Mouse (Mus musculus): ENCODE measurements around the gene Epha2. TPM values are rescaled to one million over a fixed set of nuclear protein-coding genes. Genes with fewer than 3 reads are reported as not detected.

The Epha2 gene
- polyA plus RNA-seq, 1 experiment from 2014 or later = 6.9 TPM

DNA sequence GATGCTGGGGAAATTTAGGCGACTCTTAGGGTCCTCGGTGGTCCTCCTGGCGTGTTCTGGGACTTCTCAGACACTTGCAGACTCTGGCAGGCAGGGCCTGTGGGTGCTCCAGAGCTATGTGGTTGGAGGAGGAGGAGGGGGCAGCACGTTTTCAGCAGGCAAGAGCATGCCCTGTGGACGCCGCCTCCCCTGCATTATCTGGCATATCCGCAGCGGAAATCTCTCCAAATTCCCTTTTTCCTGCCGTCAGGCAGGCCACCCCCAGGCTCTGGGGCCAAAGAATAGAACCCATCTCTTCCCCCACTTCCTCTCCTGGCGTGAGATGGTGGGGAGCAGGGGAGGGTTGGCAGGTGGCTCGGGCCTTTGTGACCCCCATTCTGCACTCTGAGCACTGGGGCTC, 12.9 kb downstream of the Epha2 start:
- Histone ChIP-seq H3K9me3 (ENCODE audit: low read depth, low read length) (no peaks in the 10 kb centered on the region), H3K4me1 (ENCODE audit: insufficient read depth) (peaks cover 14% of the 10 kb centered on the region), H3K4me2 (no peak overlapping the region), H3K9ac (no peak overlapping the region), H3K4me3 (ENCODE audit: low read depth, low read length) (no peak overlapping the region), H3K36me3 (ENCODE audit: insufficient read depth) (peaks cover 26% of the 10 kb centered on the region), H3K27me3 (ENCODE audit: insufficient read depth, low read length) (no peaks in the 10 kb centered on the region), H3K27ac (ENCODE audit: low read depth) (peak overlapping the region; percentile 33)
- no peak; the same call in 1 of the 2 replicates for TF ChIP-seq CTCF (IDR thresholded peaks at IDR 0.05; ENCODE audit: low read depth)
- ATAC-seq (ENCODE audit: insufficient read depth) = no peak
- 40% methylated on average over 11 of the region's 11 CpGs for WGBS
- peak; percentile 56 for DNase-seq

DNA sequence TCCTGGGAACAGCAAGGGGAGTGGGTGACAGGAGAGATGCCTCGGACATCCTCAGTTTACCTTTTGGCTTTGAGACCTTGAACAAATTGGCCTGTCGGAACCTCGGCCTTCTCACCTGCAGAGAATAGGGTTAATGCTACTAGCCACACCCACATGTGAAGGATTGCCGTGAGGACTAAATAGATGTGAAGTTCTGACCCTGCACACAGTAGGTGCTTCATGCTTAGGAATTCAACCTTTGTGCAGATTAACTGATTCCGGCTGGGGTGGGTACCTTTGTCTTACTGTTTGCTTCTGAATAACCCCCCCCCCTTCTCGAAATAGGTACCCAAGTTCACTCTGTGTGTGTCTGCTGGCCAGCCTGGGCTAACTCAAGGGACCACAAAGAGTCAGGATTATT, 13.7 kb downstream of the Epha2 start:
- Histone ChIP-seq H3K27me3 (ENCODE audit: insufficient read depth, low read length) (no peaks in the 10 kb centered on the region), H3K4me3 (ENCODE audit: low read depth, low read length) (no peak overlapping the region), H3K4me2 (no peak overlapping the region), H3K9ac (no peak overlapping the region), H3K9me3 (ENCODE audit: low read depth, low read length) (no peaks in the 10 kb centered on the region), H3K27ac (ENCODE audit: low read depth) (peak overlapping the region; percentile 33; the same call in 1 of the 2 replicates), H3K36me3 (ENCODE audit: insufficient read depth) (peaks cover 23% of the 10 kb centered on the region), H3K4me1 (ENCODE audit: insufficient read depth) (peaks cover 14% of the 10 kb centered on the region)
- 75% methylated on average over 6 of the region's 6 CpGs for WGBS
- no peak for TF ChIP-seq CTCF (IDR thresholded peaks at IDR 0.05; ENCODE audit: low read depth)
- no peak for DNase-seq
- ATAC-seq (ENCODE audit: insufficient read depth) = no peak

GRCm38 (mm10) chr4:141316023-141316422, 15.0 kb downstream of the Epha2 start:
- Histone ChIP-seq H3K4me2 (no peak overlapping the region), H3K9me3 (ENCODE audit: low read depth, low read length) (no peaks in the 10 kb centered on the region), H3K27ac (ENCODE audit: low read depth) (peak overlapping the region; percentile 50; the same call in 1 of the 2 replicates), H3K4me3 (ENCODE audit: low read depth, low read length) (no peak overlapping the region), H3K9ac (no peak overlapping the region), H3K4me1 (ENCODE audit: insufficient read depth) (peaks cover 4% of the 10 kb centered on the region), H3K27me3 (ENCODE audit: insufficient read depth, low read length) (no peaks in the 10 kb centered on the region), H3K36me3 (ENCODE audit: insufficient read depth) (peaks cover 33% of the 10 kb centered on the region)
- no peak for TF ChIP-seq CTCF (IDR thresholded peaks at IDR 0.05; ENCODE audit: low read depth)
- ATAC-seq (ENCODE audit: insufficient read depth) = no peak
- peak; percentile 46 for DNase-seq
- WGBS = 61% methylated on average over 7 of the region's 7 CpGs

DNA sequence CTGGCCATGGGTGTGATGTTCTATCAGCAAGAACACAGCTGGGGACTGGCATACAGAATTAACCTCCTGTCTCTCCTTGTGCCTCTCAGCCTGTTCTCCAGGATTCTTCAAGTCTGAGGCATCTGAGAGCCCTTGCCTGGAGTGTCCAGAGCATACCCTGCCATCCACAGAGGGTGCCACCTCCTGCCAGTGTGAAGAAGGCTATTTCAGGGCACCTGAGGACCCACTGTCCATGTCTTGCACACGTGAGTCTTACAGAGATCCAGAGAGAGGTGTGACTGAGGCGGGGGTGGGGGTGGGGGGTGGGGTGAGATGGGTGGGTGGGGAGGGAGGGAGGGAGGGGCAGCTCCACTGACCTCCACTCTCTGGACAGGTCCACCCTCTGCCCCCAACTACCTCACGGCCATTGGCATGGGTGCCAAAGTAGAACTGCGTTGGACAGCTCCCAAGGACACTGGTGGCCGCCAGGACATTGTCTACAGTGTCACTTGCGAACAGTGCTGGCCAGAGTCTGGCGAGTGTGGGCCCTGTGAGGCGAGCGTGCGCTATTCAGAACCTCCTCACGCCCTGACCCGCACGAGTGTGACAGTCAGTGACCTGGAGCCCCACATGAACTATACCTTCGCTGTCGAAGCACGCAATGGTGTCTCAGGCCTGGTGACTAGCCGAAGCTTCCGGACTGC, 15.6 kb downstream of the Epha2 start:
- WGBS = 77% methylated on average over 18 of the region's 18 CpGs

DNA sequence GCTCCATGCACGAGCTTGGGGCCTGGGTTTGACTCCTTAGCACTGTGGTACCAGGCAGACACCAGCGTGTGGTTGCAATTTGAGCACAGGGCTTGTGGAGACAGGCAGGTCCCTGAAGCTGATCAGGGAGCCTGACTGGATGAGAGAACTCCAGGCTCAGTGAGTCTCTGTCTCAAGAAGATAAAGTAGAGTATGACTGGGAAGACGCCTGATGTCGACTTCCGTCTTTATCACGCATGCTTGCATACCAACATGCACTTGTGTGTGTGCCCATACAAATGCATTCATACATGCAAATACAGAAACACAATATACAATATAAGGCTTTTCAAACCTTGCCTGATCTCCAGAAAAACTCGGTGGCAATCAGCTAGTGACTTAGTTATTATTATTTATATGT, 16.9 kb downstream of the Epha2 start:
- DNase-seq (no peak), ATAC-seq (ENCODE audit: insufficient read depth) (no peak)
- H3K27ac ChIP-seq (ENCODE audit: low read depth) = no peak overlapping the region
- H3K4me3 ChIP-seq (ENCODE audit: low read depth, low read length) = no peak overlapping the region
- H3K9ac ChIP-seq = no peak overlapping the region
- H3K4me2 ChIP-seq = no peak overlapping the region
- WGBS = 79% methylated on average over 7 of the region's 7 CpGs
- H3K36me3 ChIP-seq (ENCODE audit: insufficient read depth) = peaks cover 52% of the 10 kb centered on the region
- H3K9me3 ChIP-seq (ENCODE audit: low read depth, low read length) = no peaks in the 10 kb centered on the region
- H3K4me1 ChIP-seq (ENCODE audit: insufficient read depth) = no peaks in the 10 kb centered on the region; the same call in 1 of the 2 replicates
- no peaks in the 10 kb centered on the region for H3K27me3 ChIP-seq (ENCODE audit: insufficient read depth, low read length)
- no peak for TF ChIP-seq CTCF (IDR thresholded peaks at IDR 0.05; ENCODE audit: low read depth)

More for the DNA sequence above, 15.6 kb downstream of the Epha2 start:
- H3K4me1 ChIP-seq (ENCODE audit: insufficient read depth) = no peaks in the 10 kb centered on the region; the same call in 1 of the 2 replicates
- H3K36me3 ChIP-seq (ENCODE audit: insufficient read depth) = peaks cover 39% of the 10 kb centered on the region
- DNase-seq (no peak), ATAC-seq (ENCODE audit: insufficient read depth) (no peak)
- H3K4me3 ChIP-seq (ENCODE audit: low read depth, low read length) = no peak overlapping the region
- no peaks in the 10 kb centered on the region for H3K27me3 ChIP-seq (ENCODE audit: insufficient read depth, low read length)
- H3K4me2 ChIP-seq = no peak overlapping the region
- H3K9me3 ChIP-seq (ENCODE audit: low read depth, low read length) = no peaks in the 10 kb centered on the region
- H3K9ac ChIP-seq = no peak overlapping the region
- H3K27ac ChIP-seq (ENCODE audit: low read depth) = peak overlapping the region; percentile 50; the same call in 1 of the 2 replicates
- TF ChIP-seq CTCF (IDR thresholded peaks at IDR 0.05; ENCODE audit: low read depth) = no peak

DNA sequence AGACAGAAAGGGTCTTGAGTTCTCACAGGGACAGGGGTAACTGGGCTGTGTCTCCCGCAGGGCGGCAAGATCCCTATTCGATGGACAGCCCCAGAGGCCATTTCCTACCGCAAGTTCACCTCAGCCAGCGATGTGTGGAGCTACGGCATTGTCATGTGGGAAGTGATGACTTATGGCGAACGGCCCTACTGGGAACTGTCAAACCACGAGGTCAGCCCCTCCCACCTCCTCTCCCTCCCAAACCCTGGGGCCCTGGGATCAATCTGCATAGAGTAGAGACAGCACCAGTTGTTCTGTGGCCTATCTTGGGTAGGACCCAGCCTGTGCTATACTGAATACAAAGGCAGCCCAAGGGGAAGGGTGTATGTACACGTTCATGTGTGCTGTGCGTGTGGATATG, 21.5 kb downstream of the Epha2 start:
- Histone ChIP-seq H3K9me3 (ENCODE audit: low read depth, low read length) (no peaks in the 10 kb centered on the region), H3K4me3 (ENCODE audit: low read depth, low read length) (no peak overlapping the region), H3K9ac (no peak overlapping the region), H3K4me2 (no peak overlapping the region), H3K4me1 (ENCODE audit: insufficient read depth) (no peaks in the 10 kb centered on the region), H3K27ac (ENCODE audit: low read depth) (no peak overlapping the region), H3K27me3 (ENCODE audit: insufficient read depth, low read length) (no peaks in the 10 kb centered on the region), H3K36me3 (ENCODE audit: insufficient read depth) (peaks cover 68% of the 10 kb centered on the region)
- no peak for DNase-seq
- 70% methylated on average over 11 of the region's 11 CpGs for WGBS
- TF ChIP-seq CTCF (IDR thresholded peaks at IDR 0.05; ENCODE audit: low read depth) = no peak
- no peak for ATAC-seq (ENCODE audit: insufficient read depth)

DNA sequence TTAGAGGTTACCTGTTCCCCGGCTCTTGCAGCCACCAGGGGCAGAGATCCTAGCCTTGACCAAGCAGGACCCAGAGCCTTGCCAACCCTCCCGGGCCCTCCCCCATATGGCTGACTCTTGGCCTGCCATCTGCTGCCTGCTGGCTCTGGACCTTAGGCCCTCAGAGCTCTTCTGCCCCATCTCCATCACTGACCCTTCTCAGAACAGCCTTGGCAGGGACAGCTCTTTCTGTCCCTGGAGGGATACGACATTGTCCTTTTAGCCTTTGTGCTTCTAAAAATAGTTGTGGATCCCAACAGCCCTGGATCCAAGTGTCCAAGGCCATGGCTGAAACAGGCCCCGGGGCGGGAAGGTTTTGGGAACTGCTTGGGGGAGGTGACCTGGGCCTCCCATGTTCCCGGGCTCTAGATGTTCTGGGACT, 23.7 kb downstream of the Epha2 start:
- Histone ChIP-seq H3K4me3 (ENCODE audit: low read depth, low read length) (no peak overlapping the region), H3K9me3 (ENCODE audit: low read depth, low read length) (no peaks in the 10 kb centered on the region), H3K9ac (no peak overlapping the region), H3K27me3 (ENCODE audit: insufficient read depth, low read length) (no peaks in the 10 kb centered on the region), H3K4me2 (no peak overlapping the region), H3K27ac (ENCODE audit: low read depth) (peak overlapping the region; percentile 18; the same call in 1 of the 2 replicates), H3K4me1 (ENCODE audit: insufficient read depth) (no peaks in the 10 kb centered on the region), H3K36me3 (ENCODE audit: insufficient read depth) (peaks cover 55% of the 10 kb centered on the region)
- TF ChIP-seq CTCF (IDR thresholded peaks at IDR 0.05; ENCODE audit: low read depth) = no peak
- no peak for ATAC-seq (ENCODE audit: insufficient read depth)
- DNase-seq = no peak
- 84% methylated on average over 6 of the region's 6 CpGs for WGBS
